Mouse (Mus musculus) cortical plate, adult 2 months (tissue): ENCODE measurements around the gene Sdhb.

Experiments used
- CTCF ChIP-seq: fragments of 200-500 bp; IDR thresholded peaks from 2 replicates; pipeline ENCODE4 v1.5.1; 2011; ENCODE audit warnings: mild to moderate bottlenecking, control low read depth, low read length; ENCODE audit not compliant: insufficient read depth; ENCODE audit errors: extremely low read depth
- POLR2A ChIP-seq: fragments of 200-500 bp; IDR thresholded peaks from 2 replicates; pipeline ENCODE4 v1.6.1; 2011; ENCODE audit warnings: mild to moderate bottlenecking, low read length, control low read depth; ENCODE audit not compliant: insufficient read depth; ENCODE audit errors: extremely low read depth

- TF ChIP-seq CTCF (no peak), POLR2A (no peak)
These were observed 32.7 kb upstream of the Sdhb start for GRCm38 (mm10) chr4:140928349-140928748.
